Mouse (Mus musculus) intestine, embryonic 14.5 days (tissue): ENCODE data around the gene Hdac9. TPM values are rescaled to one million over a fixed set of nuclear protein-coding genes. Genes with fewer than 3 reads are reported as not detected.
"Not testable (repeated sequence)": the region's sequence is repeated elsewhere in the genome, so short reads cannot be mapped to it uniquely, and the experiment has no call there.

Experiments used
- ATAC-seq: fragments of 200-750 bp; cut with Nextera tagmentation; replicated peaks from 2 replicates; pipeline ENCODE4 v1.8.0; 2017; ENCODE audit warnings: low read depth, moderate number of reproducible peaks, moderate TSS enrichment, moderate library complexity; ENCODE audit not compliant: low FRiP score, low TSS enrichment
- DNase-seq: peaks from one replicate; pipeline ENCODE4 v3.0.0-alpha.2; 2018; ENCODE audit warnings: low spot score
- H3K27ac ChIP-seq: fragments of 300-500 bp; sonication (generic); 2 replicates; pipeline ENCODE4 v1.5.1; 2014; ENCODE audit warnings: low read depth, mild to moderate bottlenecking, control low read depth
- H3K27me3 ChIP-seq: fragments of 300-500 bp; sonication (generic); replicated peaks from 2 replicates; pipeline ENCODE4 v1.6.1; 2014; ENCODE audit warnings: low read length, control low read depth; ENCODE audit not compliant: control insufficient read depth, insufficient read depth
- H3K36me3 ChIP-seq: fragments of 300-500 bp; sonication (generic); 2 replicates; pipeline ENCODE4 v1.6.1; 2014; ENCODE audit warnings: low read length, control low read depth; ENCODE audit not compliant: control insufficient read depth, insufficient read depth
- H3K4me1 ChIP-seq: fragments of 300-500 bp; sonication (generic); replicated peaks from 2 replicates; pipeline ENCODE4 v1.6.1; 2014; ENCODE audit warnings: low read length, control low read depth, mixed read lengths; ENCODE audit not compliant: control insufficient read depth, insufficient read depth
- H3K4me2 ChIP-seq: fragments of 300-500 bp; sonication (generic); 2 replicates; pipeline ENCODE4 v1.6.1; 2014; ENCODE audit warnings: low read length
- H3K4me3 ChIP-seq: fragments of 300-500 bp; sonication (generic); 2 replicates; pipeline ENCODE4 v1.5.1; 2014; ENCODE audit warnings: low read depth, low read length, control low read depth, mixed read lengths
- H3K9ac ChIP-seq: fragments of 300-500 bp; sonication (generic); 2 replicates; pipeline ENCODE4 v1.6.1; 2014; ENCODE audit warnings: mild to moderate bottlenecking, low read length
- H3K9me3 ChIP-seq: fragments of 300-500 bp; sonication (generic); 2 replicates; pipeline ENCODE4 v1.6.1; 2016; ENCODE audit warnings: low read length, control low read depth; ENCODE audit not compliant: control insufficient read depth
- WGBS: fragments of 180-500 bp; shearing (Covaris S2); extraction: QIAGEN DNeasy Blood & Tissue Kit; methylation state at CpG from one replicate; pipeline ENCODE4 v1.1.7; 2014; 5-methylcytosine and 5-hydroxymethylcytosine counted together
- polyA plus RNA-seq: library from polyadenylated mRNA; unstranded; fragments of >200 nt; fragmentation: Nextera tagmentation; extraction: Ambion mirVana; gene quantifications from 2 replicates; pipeline ENCODE4 v1.2.1, GENCODE M21; 2014

Gene Hdac9
- polyA plus RNA-seq, 1 experiment from 2014 or later: 4.7 TPM

- H3K27ac ChIP-seq: no peak overlapping the region
- H3K9me3 ChIP-seq: no peaks in the 10 kb centered on the region
- WGBS: 71% methylated on average over 1 of the region's 1 CpGs
- no peak overlapping the region for H3K4me3 ChIP-seq
- H3K36me3 ChIP-seq: no peaks in the 10 kb centered on the region
- H3K4me1 ChIP-seq: no peaks in the 10 kb centered on the region
- H3K27me3 ChIP-seq: no peaks in the 10 kb centered on the region
- DNase-seq (no peak), ATAC-seq (no peak)
- H3K9ac ChIP-seq: no peak overlapping the region
- no peak overlapping the region for H3K4me2 ChIP-seq
These were observed 455.2 kb downstream of the Hdac9 start for GRCm38 (mm10) chr12:34461728-34462127.

GRCm38 (mm10) chr12:34452643-34453042 lies 464.3 kb downstream of the Hdac9 start:
- 88% methylated on average over 5 of the region's 5 CpGs for WGBS
- no peak for ATAC-seq

GRCm38 (mm10) chr12:34451198-34451597 lies 465.7 kb downstream of the Hdac9 start:
- 56% methylated on average over 2 of the region's 2 CpGs for WGBS
- DNase-seq: no peak
- H3K9ac ChIP-seq: no peak overlapping the region

More at GRCm38 (mm10) chr12:34452643-34453042, 464.3 kb downstream of the Hdac9 start:
- Histone ChIP-seq H3K4me1 (no peaks in the 10 kb centered on the region), H3K27ac (no peak overlapping the region), H3K4me2 (no peak overlapping the region), H3K36me3 (no peaks in the 10 kb centered on the region), H3K9me3 (no peaks in the 10 kb centered on the region), H3K27me3 (no peaks in the 10 kb centered on the region), H3K9ac (no peak overlapping the region), H3K4me3 (no peak overlapping the region)
- no peak for DNase-seq

GRCm38 (mm10) chr12:34444724-34445123 lies 472.2 kb downstream of the Hdac9 start:
- not testable (repeated sequence) for H3K9me3 ChIP-seq, DNase-seq, H3K27ac ChIP-seq, H3K4me1 ChIP-seq, H3K4me3 ChIP-seq, H3K27me3 ChIP-seq, H3K36me3 ChIP-seq, ATAC-seq, H3K9ac ChIP-seq, H3K4me2 ChIP-seq
- WGBS: 90% methylated on average over 1 of the region's 1 CpGs

More at GRCm38 (mm10) chr12:34451198-34451597, 465.7 kb downstream of the Hdac9 start:
- H3K27me3 ChIP-seq: no peaks in the 10 kb centered on the region
- no peak for ATAC-seq
- no peak overlapping the region for H3K27ac ChIP-seq
- no peaks in the 10 kb centered on the region for H3K9me3 ChIP-seq
- no peaks in the 10 kb centered on the region for H3K4me1 ChIP-seq
- no peak overlapping the region for H3K4me2 ChIP-seq
- H3K36me3 ChIP-seq: no peaks in the 10 kb centered on the region
- no peak overlapping the region for H3K4me3 ChIP-seq

- Histone ChIP-seq H3K9me3 (no peaks in the 10 kb centered on the region), H3K4me1 (no peaks in the 10 kb centered on the region), H3K36me3 (no peaks in the 10 kb centered on the region), H3K4me2 (no peak overlapping the region), H3K9ac (no peak overlapping the region), H3K27me3 (no peaks in the 10 kb centered on the region), H3K27ac (no peak overlapping the region), H3K4me3 (no peak overlapping the region)
- whole genome bisulfite sequencing: 42% methylated on average over 8 of the region's 8 CpGs
- ATAC-seq: no peak
- no peak for DNase-seq
These were observed 476.0 kb downstream of the Hdac9 start for GRCm38 (mm10) chr12:34440930-34441329.

GRCm38 (mm10) chr12:34432919-34433318 lies 484.0 kb downstream of the Hdac9 start:
- no peak for DNase-seq
- H3K27me3 ChIP-seq: no peaks in the 10 kb centered on the region
- WGBS: 39% methylated on average over 6 of the region's 6 CpGs

GRCm38 (mm10) chr12:34432461-34432860 lies 484.4 kb downstream of the Hdac9 start:
- Histone ChIP-seq H3K4me1 (no peaks in the 10 kb centered on the region), H3K9ac (no peak overlapping the region), H3K27me3 (no peaks in the 10 kb centered on the region), H3K4me2 (peak overlapping the region; percentile 23; the same call in 1 of the 2 replicates), H3K27ac (no peak overlapping the region), H3K4me3 (no peak overlapping the region), H3K36me3 (no peaks in the 10 kb centered on the region), H3K9me3 (no peaks in the 10 kb centered on the region)
- WGBS: 30% methylated on average over 5 of the region's 5 CpGs
- no peak for DNase-seq
- 0 out of 2 replicates have a peak, but pooled peaks have one; percentile 64 for ATAC-seq

More at GRCm38 (mm10) chr12:34432919-34433318, 484.0 kb downstream of the Hdac9 start:
- no peaks in the 10 kb centered on the region for H3K4me1 ChIP-seq
- no peak overlapping the region for H3K9ac ChIP-seq
- no peaks in the 10 kb centered on the region for H3K9me3 ChIP-seq
- H3K4me3 ChIP-seq: no peak overlapping the region
- no peak overlapping the region for H3K27ac ChIP-seq
- H3K4me2 ChIP-seq: peak overlapping the region; percentile 23; the same call in 1 of the 2 replicates
- no peaks in the 10 kb centered on the region for H3K36me3 ChIP-seq
- no peak for ATAC-seq

- ATAC-seq (no peak), DNase-seq (no peak)
- Histone ChIP-seq H3K9ac (no peak overlapping the region), H3K4me3 (no peak overlapping the region), H3K36me3 (no peaks in the 10 kb centered on the region), H3K4me1 (no peaks in the 10 kb centered on the region), H3K4me2 (no peak overlapping the region), H3K9me3 (no peaks in the 10 kb centered on the region), H3K27ac (no peak overlapping the region), H3K27me3 (no peaks in the 10 kb centered on the region)
- WGBS: 65% methylated on average over 5 of the region's 5 CpGs
These were observed 485.1 kb downstream of the Hdac9 start for GRCm38 (mm10) chr12:34431832-34432231.

- Histone ChIP-seq H3K4me3 (no peak overlapping the region), H3K27ac (no peak overlapping the region), H3K36me3 (no peaks in the 10 kb centered on the region), H3K9ac (no peak overlapping the region), H3K4me1 (no peaks in the 10 kb centered on the region), H3K4me2 (no peak overlapping the region), H3K27me3 (no peaks in the 10 kb centered on the region), H3K9me3 (no peaks in the 10 kb centered on the region)
- ATAC-seq: no peak
- DNase-seq: no peak
- 88% methylated on average over 2 of the region's 2 CpGs for WGBS
These were observed 491.4 kb downstream of the Hdac9 start for GRCm38 (mm10) chr12:34425468-34425867.
